Mouse (Mus musculus) forebrain, embryonic 13.5 days (tissue): ENCODE results near the gene Cyp2j5. TPM values are rescaled to one million over a fixed set of nuclear protein-coding genes. Genes with fewer than 3 reads are reported as not detected.
"Not testable (repeated sequence)": the region's sequence is repeated elsewhere in the genome, so short reads cannot be mapped to it uniquely, and the experiment has no call there.

ENCODE experiments used
- ATAC-seq: fragments of 200-750 bp; cut with Nextera tagmentation; 2 replicates; pipeline ENCODE4 v1.8.0; 2017
- H3K27ac ChIP-seq: fragments of 300-500 bp; sonication (generic); 2 replicates; pipeline ENCODE4 v1.5.1; 2015; ENCODE audit warnings: inconsistent platforms, mild to moderate bottlenecking, moderate library complexity
- H3K27me3 ChIP-seq: fragments of 300-500 bp; sonication (generic); 2 replicates; pipeline ENCODE4 v1.6.1; 2015; ENCODE audit warnings: mild to moderate bottlenecking, inconsistent platforms
- H3K36me3 ChIP-seq: fragments of 300-500 bp; sonication (generic); 2 replicates; pipeline ENCODE4 v1.6.1; 2015; ENCODE audit warnings: mild to moderate bottlenecking, inconsistent platforms; ENCODE audit not compliant: poor library complexity, severe bottlenecking
- H3K4me1 ChIP-seq: fragments of 300-500 bp; sonication (generic); 2 replicates; pipeline ENCODE4 v1.6.1; 2015; ENCODE audit warnings: inconsistent platforms
- H3K4me2 ChIP-seq: fragments of 300-500 bp; sonication (generic); 2 replicates; pipeline ENCODE4 v1.6.1; 2015; ENCODE audit warnings: inconsistent platforms, mild to moderate bottlenecking, moderate library complexity
- H3K4me3 ChIP-seq: fragments of 300-500 bp; sonication (generic); 2 replicates; pipeline ENCODE4 v1.5.1; 2015; ENCODE audit warnings: mild to moderate bottlenecking, inconsistent platforms
- H3K9ac ChIP-seq: fragments of 300-500 bp; sonication (generic); 2 replicates; pipeline ENCODE4 v1.6.1; 2015; ENCODE audit warnings: mild to moderate bottlenecking, inconsistent platforms
- H3K9me3 ChIP-seq: fragments of 300-500 bp; sonication (generic); replicated peaks from 2 replicates; pipeline ENCODE4 v1.6.1; 2016; ENCODE audit warnings: inconsistent platforms
- WGBS: fragments of 180-500 bp; shearing (Covaris S2); methylation state at CpG from one replicate; pipeline ENCODE4 v1.1.7; 2015; 5-methylcytosine and 5-hydroxymethylcytosine counted together
- polyA plus RNA-seq: library from polyadenylated mRNA; unstranded; fragments of >200 nt; fragmentation: Nextera tagmentation; extraction: Ambion mirVana; gene quantifications from 2 replicates; pipeline ENCODE4 v1.2.1, GENCODE M21; 2015

Gene Cyp2j5
- polyA plus RNA-seq, 1 experiment from 2014 or later = not detected

DNA sequence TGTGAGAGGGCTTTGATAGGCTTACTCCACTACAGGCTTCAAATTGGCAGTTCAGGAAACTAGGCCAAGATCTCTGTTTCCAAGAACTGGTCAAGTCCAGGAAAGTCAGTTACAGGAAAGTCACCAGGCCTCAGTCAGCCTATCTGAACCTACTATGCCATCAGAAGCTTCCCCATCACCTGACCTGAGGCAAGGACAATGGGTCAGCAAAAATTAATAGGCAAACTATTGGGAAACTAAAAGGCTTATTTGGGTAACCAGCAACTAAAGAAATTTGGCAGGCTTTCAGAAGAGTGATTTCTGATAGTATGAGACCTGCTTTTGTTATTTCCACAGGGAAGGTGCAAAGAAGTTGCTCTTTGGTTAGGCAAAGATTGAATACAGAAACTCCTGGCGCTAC, 41.5 kb downstream of the Cyp2j5 start:
- WGBS = 100% methylated on average over 1 of the region's 1 CpGs
- Histone ChIP-seq H3K27me3 (no peaks in the 10 kb centered on the region), H3K9ac (no peak overlapping the region), H3K27ac (no peak overlapping the region), H3K4me1 (no peaks in the 10 kb centered on the region), H3K4me2 (no peak overlapping the region), H3K36me3 (no peaks in the 10 kb centered on the region), H3K9me3 (no peaks in the 10 kb centered on the region; the same call in 1 of the 2 replicates), H3K4me3 (no peak overlapping the region)
- ATAC-seq = no peak

DNA sequence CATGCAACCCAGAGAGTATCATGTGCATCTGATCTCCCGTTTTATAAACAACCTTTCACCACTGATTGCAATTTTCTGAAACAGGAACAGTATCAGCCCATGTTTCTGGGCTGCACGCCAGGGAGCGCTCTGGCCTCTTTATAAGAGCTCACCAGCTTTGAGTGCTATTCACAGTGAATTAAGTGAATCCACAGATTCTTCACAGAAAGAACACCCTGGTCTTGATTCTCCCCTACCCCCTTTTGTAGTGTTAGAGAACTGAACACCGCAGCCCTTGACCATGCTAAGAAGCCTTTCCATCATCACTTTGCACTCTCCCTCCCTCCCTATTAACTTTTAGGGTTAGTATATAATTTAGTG, 72.2 kb downstream of the Cyp2j5 start:
- H3K9ac ChIP-seq = peak overlapping the region; percentile 60; the same call in 1 of the 2 replicates
- H3K4me1 ChIP-seq = peaks cover 17% of the 10 kb centered on the region
- peak overlapping the region; percentile 64 for H3K4me2 ChIP-seq
- peak overlapping the region; percentile 38 for H3K4me3 ChIP-seq
- H3K9me3 ChIP-seq = no peaks in the 10 kb centered on the region
- H3K27ac ChIP-seq = peak overlapping the region; percentile 78; the same call in 1 of the 2 replicates
- no peaks in the 10 kb centered on the region for H3K27me3 ChIP-seq
- H3K36me3 ChIP-seq = no peaks in the 10 kb centered on the region
- ATAC-seq = peak; percentile 88
- WGBS = 8% methylated on average over 4 of the region's 4 CpGs

GRCm38 (mm10) chr4:96590911-96591790, 72.8 kb downstream of the Cyp2j5 start, which contains the start of gene Cyp2j9:
Cyp2j9 (minus strand) TSS chr4:96591578.
- 6% methylated on average over 18 of the region's 18 CpGs for WGBS
- no peaks in the 10 kb centered on the region for H3K36me3 ChIP-seq
- peaks cover 17% of the 10 kb centered on the region for H3K4me1 ChIP-seq
- peak within 1 kb of the TSS; percentile 60 for H3K9ac ChIP-seq
- H3K27ac ChIP-seq = peak within 1 kb of the TSS; percentile 78
- peak within 1 kb of the TSS; percentile 64 for H3K4me2 ChIP-seq
- ATAC-seq = peak; percentile 96
- no peaks in the 10 kb centered on the region for H3K9me3 ChIP-seq
- peak within 1 kb of the TSS; percentile 38 for H3K4me3 ChIP-seq
- no peaks in the 10 kb centered on the region for H3K27me3 ChIP-seq

GRCm38 (mm10) chr4:96581425-96582088, 82.4 kb downstream of the Cyp2j5 start:
- Histone ChIP-seq H3K4me3 (no peak overlapping the region), H3K36me3 (no peaks in the 10 kb centered on the region), H3K4me1 (peaks cover 8% of the 10 kb centered on the region; the same call in 1 of the 2 replicates), H3K9ac (no peak overlapping the region), H3K27ac (no peak overlapping the region), H3K4me2 (no peak overlapping the region), H3K9me3 (no peaks in the 10 kb centered on the region), H3K27me3 (no peaks in the 10 kb centered on the region)
- 50% methylated on average over 1 of the region's 1 CpGs for WGBS
- peak; percentile 53; the same call in 1 of the 2 replicates for ATAC-seq

DNA sequence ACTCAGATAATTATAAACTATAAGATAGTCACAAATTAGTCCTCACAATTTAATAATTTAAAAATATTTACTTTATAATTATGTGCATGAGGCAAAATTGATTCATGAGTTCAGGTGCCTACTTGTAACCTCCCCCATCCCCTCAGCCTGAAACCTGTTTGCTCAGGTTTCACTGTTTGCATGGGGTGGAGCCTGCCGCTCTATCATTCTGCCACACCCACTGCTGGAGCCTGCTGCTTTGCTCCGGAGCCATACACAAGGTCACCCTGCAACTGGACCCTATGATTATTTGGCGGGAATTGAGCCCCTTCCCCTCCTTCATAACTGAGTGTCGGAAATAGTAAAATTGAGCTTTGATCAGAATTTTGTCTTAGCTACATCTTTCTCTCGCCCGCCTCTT, 83.6 kb downstream of the Cyp2j5 start:
- 57% methylated on average over 6 of the region's 6 CpGs for WGBS
- not testable (repeated sequence) for H3K4me3 ChIP-seq, H3K27me3 ChIP-seq, H3K4me1 ChIP-seq, H3K9me3 ChIP-seq, H3K27ac ChIP-seq, H3K36me3 ChIP-seq, H3K4me2 ChIP-seq, ATAC-seq, H3K9ac ChIP-seq

Other genes with a start within 250 kb of the Cyp2j5 start
- not detected in 2 replicates for gene Cyp2j8, start 156.8 kb downstream of the Cyp2j5 start, polyA plus RNA-seq
- gene Cyp2j6, start 110.5 kb downstream of the Cyp2j5 start, polyA plus RNA-seq = 2.6 and 2.8 TPM in 2 replicates
- 2.1 and 2.5 TPM in 2 replicates for gene Cyp2j9, start 72.6 kb downstream of the Cyp2j5 start, polyA plus RNA-seq
- gene Gm12695, start 121.0 kb upstream of the Cyp2j5 start, polyA plus RNA-seq = 0.12 and 0.18 TPM in 2 replicates